Mouse (Mus musculus) midbrain, embryonic 13.5 days (tissue): ENCODE data around the gene Tnfrsf11a. TPM values are rescaled to one million over a fixed set of nuclear protein-coding genes. Genes with fewer than 3 reads are reported as not detected.

Source experiments
- ATAC-seq: fragments of 200-750 bp; cut with Nextera tagmentation; 2 replicates; pipeline ENCODE4 v1.8.0; 2017; ENCODE audit warnings: mild to moderate bottlenecking, moderate TSS enrichment, moderate library complexity
- H3K27ac ChIP-seq: fragments of 300-500 bp; sonication (generic); 2 replicates; pipeline ENCODE4 v1.5.1; 2015; ENCODE audit warnings: inconsistent platforms, mild to moderate bottlenecking, moderate library complexity
- H3K27me3 ChIP-seq: fragments of 300-500 bp; sonication (generic); 2 replicates; pipeline ENCODE4 v1.6.1; 2015; ENCODE audit warnings: mild to moderate bottlenecking, inconsistent platforms
- H3K36me3 ChIP-seq: fragments of 300-500 bp; sonication (generic); 2 replicates; pipeline ENCODE4 v1.6.1; 2015; ENCODE audit warnings: mild to moderate bottlenecking, inconsistent platforms
- H3K4me1 ChIP-seq: fragments of 300-500 bp; sonication (generic); replicated peaks from 2 replicates; pipeline ENCODE4 v1.6.1; 2015; ENCODE audit warnings: inconsistent platforms
- H3K4me2 ChIP-seq: fragments of 300-500 bp; sonication (generic); replicated peaks from 2 replicates; pipeline ENCODE4 v1.6.1; 2015; ENCODE audit warnings: moderate library complexity, mild to moderate bottlenecking, inconsistent platforms
- H3K4me3 ChIP-seq: fragments of 300-500 bp; sonication (generic); replicated peaks from 2 replicates; pipeline ENCODE4 v1.5.1; 2015; ENCODE audit warnings: mild to moderate bottlenecking, inconsistent platforms
- H3K9ac ChIP-seq: fragments of 300-500 bp; sonication (generic); replicated peaks from 2 replicates; pipeline ENCODE4 v1.6.1; 2015; ENCODE audit warnings: mild to moderate bottlenecking, inconsistent platforms
- H3K9me3 ChIP-seq: fragments of 300-500 bp; sonication (generic); 2 replicates; pipeline ENCODE4 v1.6.1; 2016; ENCODE audit warnings: mild to moderate bottlenecking, inconsistent platforms
- WGBS: fragments of 180-500 bp; shearing (Covaris S2); methylation state at CpG from one replicate; pipeline ENCODE4 v1.1.7; 2015; 5-methylcytosine and 5-hydroxymethylcytosine counted together
- polyA plus RNA-seq: library from polyadenylated mRNA; unstranded; fragments of >200 nt; fragmentation: Nextera tagmentation; extraction: Ambion mirVana; gene quantifications from 2 replicates; pipeline ENCODE4 v1.2.1, GENCODE M21; 2015

Tnfrsf11a gene
- 0.27 and 0.36 TPM in 2 replicates for polyA plus RNA-seq

DNA sequence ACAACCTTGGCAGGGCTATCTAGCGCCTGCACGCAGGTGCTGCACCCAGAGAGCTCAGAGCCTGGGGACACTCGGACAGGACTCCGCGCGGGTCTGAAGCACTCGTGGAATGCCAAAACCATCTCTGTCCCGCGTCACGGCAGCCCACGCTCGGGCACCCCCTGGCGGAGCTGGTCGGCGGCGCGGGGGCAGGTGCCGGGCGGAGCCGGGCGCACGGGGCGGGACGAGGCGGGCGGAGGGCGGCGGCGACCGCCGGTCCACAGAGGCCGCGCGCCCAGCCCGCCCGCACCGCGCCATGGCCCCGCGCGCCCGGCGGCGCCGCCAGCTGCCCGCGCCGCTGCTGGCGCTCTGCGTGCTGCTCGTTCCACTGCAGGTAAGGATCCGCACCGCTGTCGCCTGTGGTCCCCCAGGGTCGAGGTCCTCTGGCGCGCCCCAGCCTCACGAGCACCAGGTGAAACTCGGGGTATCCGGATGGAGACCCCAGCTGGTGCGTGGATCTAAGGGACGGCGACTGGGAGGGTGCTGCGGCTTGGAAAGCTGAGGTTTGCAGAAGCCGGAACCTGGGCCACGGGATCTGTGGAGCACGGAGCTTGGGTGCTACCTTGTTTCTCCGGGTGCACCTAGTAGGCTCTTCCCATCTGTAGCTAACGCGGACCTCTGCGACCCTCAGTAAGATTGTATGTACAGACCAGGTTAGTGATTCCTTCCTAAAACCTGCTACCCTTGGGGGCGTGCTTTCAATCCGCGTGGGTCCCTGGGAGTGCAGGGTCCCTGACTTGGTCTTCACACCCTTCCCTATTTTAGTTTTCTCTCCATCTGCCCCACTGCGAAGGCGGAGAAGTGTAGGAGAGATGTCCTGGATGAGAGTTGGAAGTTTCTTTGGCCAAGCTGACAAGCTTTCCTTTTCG lies at the start of gene Tnfrsf11a:
Gene Tnfrsf11a, plus strand, starts transcription at position 262 of the 908 bp plus-strand sequence.
- Histone ChIP-seq H3K27me3 (peaks cover 32% of the 10 kb centered on the region), H3K4me2 (peak within 1 kb of the TSS; percentile 92), H3K9me3 (no peaks in the 10 kb centered on the region), H3K4me1 (peaks cover 10% of the 10 kb centered on the region), H3K4me3 (peak within 1 kb of the TSS; percentile 62), H3K36me3 (no peaks in the 10 kb centered on the region), H3K27ac (no peak within 1 kb of the TSS), H3K9ac (peak within 1 kb of the TSS; percentile 73)
- peak; percentile 91 for ATAC-seq
- 4% methylated on average over 66 of the region's 77 CpGs for WGBS

GRCm38 (mm10) chr1:105735318-105735717 lies 45.2 kb upstream of the Tnfrsf11a start:
- Histone ChIP-seq H3K27ac (no peak overlapping the region), H3K9ac (no peak overlapping the region), H3K27me3 (no peaks in the 10 kb centered on the region), H3K4me3 (no peak overlapping the region), H3K36me3 (peaks cover 27% of the 10 kb centered on the region), H3K4me1 (no peaks in the 10 kb centered on the region), H3K9me3 (no peaks in the 10 kb centered on the region), H3K4me2 (no peak overlapping the region)
- no peak for ATAC-seq
- 79% methylated on average over 3 of the region's 3 CpGs for WGBS

DNA sequence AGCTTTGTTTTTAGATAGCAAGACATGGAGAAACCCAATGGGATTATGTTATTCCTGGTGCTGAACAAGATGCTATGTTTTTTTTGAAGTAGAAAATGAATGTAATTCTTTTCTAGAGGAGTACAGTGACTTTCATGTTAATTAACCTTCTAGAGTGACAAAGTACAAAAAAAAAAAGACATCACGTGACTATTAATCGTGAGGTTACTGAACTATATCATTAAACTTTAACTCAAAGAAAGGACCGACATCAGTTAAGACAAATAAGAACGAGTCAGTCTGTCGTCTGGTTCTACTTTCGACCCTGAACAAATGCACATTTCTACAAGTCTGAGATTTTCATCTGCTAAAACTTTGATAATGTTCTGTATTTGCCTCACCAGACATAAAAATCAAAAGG lies 42.2 kb upstream of the Tnfrsf11a start:
- Histone ChIP-seq H3K4me3 (no peak overlapping the region), H3K27me3 (no peaks in the 10 kb centered on the region), H3K36me3 (peaks cover 44% of the 10 kb centered on the region), H3K9me3 (no peaks in the 10 kb centered on the region), H3K9ac (no peak overlapping the region), H3K27ac (no peak overlapping the region), H3K4me2 (no peak overlapping the region), H3K4me1 (no peaks in the 10 kb centered on the region)
- no peak for ATAC-seq
- WGBS: 94% methylated on average over 6 of the region's 6 CpGs

- Histone ChIP-seq H3K4me1 (no peaks in the 10 kb centered on the region), H3K27ac (no peak overlapping the region), H3K4me2 (no peak overlapping the region), H3K9ac (no peak overlapping the region), H3K4me3 (no peak overlapping the region), H3K27me3 (no peaks in the 10 kb centered on the region), H3K36me3 (peaks cover 48% of the 10 kb centered on the region), H3K9me3 (no peaks in the 10 kb centered on the region)
- ATAC-seq: no peak
Observed at GRCm38 (mm10) chr1:105739493-105739892, 41.0 kb upstream of the Tnfrsf11a start.

GRCm38 (mm10) chr1:105742481-105742880 lies 38.0 kb upstream of the Tnfrsf11a start:
- Histone ChIP-seq H3K9ac (no peak overlapping the region), H3K9me3 (no peaks in the 10 kb centered on the region), H3K27ac (no peak overlapping the region), H3K27me3 (no peaks in the 10 kb centered on the region), H3K36me3 (peaks cover 59% of the 10 kb centered on the region), H3K4me1 (no peaks in the 10 kb centered on the region), H3K4me3 (no peak overlapping the region), H3K4me2 (no peak overlapping the region)
- WGBS: 92% methylated on average over 1 of the region's 1 CpGs
- no peak for ATAC-seq

DNA sequence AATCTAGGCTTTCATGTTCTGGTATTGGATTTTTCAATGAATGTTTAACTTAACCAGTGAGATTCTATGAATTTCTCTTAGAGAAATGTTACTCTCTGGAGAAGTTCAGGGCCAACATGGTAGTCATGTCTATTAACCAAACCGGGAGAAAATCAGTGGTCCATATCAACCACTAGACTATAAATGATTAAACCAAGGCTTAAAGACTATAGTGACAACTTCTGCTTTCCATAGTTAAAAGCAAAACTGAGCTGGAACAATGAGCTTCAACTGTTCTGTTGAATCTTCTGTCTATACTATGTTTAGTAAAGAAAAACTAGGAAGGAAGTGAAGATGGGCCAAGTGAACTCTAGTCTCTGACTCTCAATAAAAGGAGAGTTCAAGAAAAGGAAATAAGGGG lies 34.1 kb upstream of the Tnfrsf11a start:
- 91% methylated on average over 1 of the region's 1 CpGs for WGBS
- Histone ChIP-seq H3K4me2 (no peak overlapping the region), H3K4me3 (no peak overlapping the region), H3K36me3 (peaks cover 61% of the 10 kb centered on the region), H3K27ac (no peak overlapping the region), H3K4me1 (no peaks in the 10 kb centered on the region), H3K9me3 (no peaks in the 10 kb centered on the region), H3K9ac (no peak overlapping the region), H3K27me3 (no peaks in the 10 kb centered on the region)
- ATAC-seq: no peak

DNA sequence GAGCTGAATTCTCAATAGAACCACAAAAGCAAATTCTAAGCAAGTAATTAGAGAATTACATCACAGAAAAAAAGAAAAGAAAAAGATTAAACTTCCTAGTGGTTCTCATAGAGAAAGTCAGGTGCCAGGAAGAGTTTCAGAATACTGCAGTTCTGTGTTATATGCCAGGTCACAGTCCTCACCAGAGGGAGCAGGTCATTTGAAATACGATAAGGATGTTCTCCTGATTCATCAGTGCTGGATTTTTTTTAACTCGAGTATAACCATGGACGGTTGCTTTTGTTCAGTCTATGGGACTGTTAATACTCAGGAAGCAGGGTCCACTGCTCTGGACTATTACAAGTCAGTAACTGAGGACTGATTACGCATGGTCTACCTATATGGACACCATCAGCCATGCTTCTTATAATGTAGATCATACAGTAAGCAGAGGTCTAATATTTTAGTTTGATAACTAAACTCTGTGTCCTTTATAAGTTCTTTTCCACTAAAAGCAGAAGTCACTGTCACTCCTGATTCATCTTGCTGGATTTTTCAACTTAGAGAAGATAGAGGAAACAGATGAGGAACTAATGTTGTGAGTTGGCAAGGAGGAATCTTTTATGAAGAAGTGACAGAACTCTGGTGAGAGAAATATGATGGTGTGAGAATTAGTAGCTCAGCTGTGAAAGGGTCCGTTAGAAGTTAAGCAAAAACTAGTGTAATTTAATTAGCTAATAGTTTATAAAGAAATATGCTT lies 33.5 kb upstream of the Tnfrsf11a start:
- no peak for ATAC-seq
- Histone ChIP-seq H3K4me2 (no peak overlapping the region), H3K27ac (no peak overlapping the region), H3K36me3 (peaks cover 58% of the 10 kb centered on the region), H3K4me1 (no peaks in the 10 kb centered on the region), H3K27me3 (no peaks in the 10 kb centered on the region), H3K9me3 (no peaks in the 10 kb centered on the region), H3K4me3 (no peak overlapping the region), H3K9ac (no peak overlapping the region)
- 91% methylated on average over 5 of the region's 5 CpGs for WGBS

- H3K9me3 ChIP-seq: no peaks in the 10 kb centered on the region
- no peaks in the 10 kb centered on the region for H3K4me1 ChIP-seq
- H3K36me3 ChIP-seq: peaks cover 55% of the 10 kb centered on the region
- no peaks in the 10 kb centered on the region for H3K27me3 ChIP-seq
- no peak overlapping the region for H3K27ac ChIP-seq
- H3K4me2 ChIP-seq: no peak overlapping the region
- no peak overlapping the region for H3K9ac ChIP-seq
- over 99% methylated on average over 4 of the region's 4 CpGs for WGBS
- no peak for ATAC-seq
- no peak overlapping the region for H3K4me3 ChIP-seq
Observed at GRCm38 (mm10) chr1:105748091-105748799, 32.3 kb upstream of the Tnfrsf11a start.

DNA sequence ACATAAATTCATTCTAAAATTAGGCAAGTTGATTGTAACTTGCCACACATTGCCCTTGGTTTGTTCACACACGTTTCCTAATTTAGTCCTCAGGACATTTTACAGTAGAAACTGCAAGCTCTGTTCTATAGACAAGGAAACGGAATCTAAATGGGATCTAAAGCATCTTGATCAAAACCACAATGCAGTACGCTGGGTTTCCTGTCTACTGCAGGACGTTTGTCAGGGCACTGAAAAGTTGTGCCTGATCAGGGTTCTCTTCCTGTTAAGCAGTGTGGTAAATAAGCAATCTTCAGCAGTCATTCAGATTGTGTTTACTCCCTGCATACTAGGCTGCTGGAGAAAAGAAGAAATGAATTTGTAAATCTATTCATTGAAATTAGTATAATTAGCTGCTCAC lies 28.3 kb upstream of the Tnfrsf11a start:
- H3K27ac ChIP-seq: no peak overlapping the region
- H3K4me2 ChIP-seq: no peak overlapping the region
- 87% methylated on average over 4 of the region's 4 CpGs for WGBS
- H3K9me3 ChIP-seq: no peaks in the 10 kb centered on the region
- H3K9ac ChIP-seq: no peak overlapping the region
- H3K27me3 ChIP-seq: no peaks in the 10 kb centered on the region
- no peaks in the 10 kb centered on the region for H3K4me1 ChIP-seq
- no peak for ATAC-seq
- no peak overlapping the region for H3K4me3 ChIP-seq
- peaks cover 38% of the 10 kb centered on the region for H3K36me3 ChIP-seq

DNA sequence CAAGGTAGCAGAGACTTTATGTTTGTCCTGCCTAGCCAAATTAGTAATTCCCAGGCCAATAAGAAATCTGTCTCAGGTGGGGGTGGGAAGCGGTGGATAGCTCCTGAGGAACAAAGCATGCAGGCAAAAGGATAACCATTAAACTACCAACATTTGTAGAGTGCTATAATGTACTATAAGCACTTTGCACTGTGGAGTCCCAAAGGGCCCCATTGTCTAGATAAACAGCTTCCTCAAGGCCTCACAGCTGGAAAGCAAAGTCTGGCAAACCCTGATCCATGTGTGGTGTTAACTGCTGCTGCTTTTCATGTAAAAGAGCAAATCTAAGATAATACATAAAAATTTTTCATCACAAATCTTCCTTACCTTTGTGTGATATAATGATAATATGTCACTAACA lies 27.6 kb upstream of the Tnfrsf11a start:
- H3K27ac ChIP-seq: no peak overlapping the region
- H3K27me3 ChIP-seq: no peaks in the 10 kb centered on the region
- peaks cover 37% of the 10 kb centered on the region for H3K36me3 ChIP-seq
- ATAC-seq: no peak
- H3K4me3 ChIP-seq: no peak overlapping the region
- no peak overlapping the region for H3K9ac ChIP-seq
- no peaks in the 10 kb centered on the region for H3K9me3 ChIP-seq
- H3K4me2 ChIP-seq: no peak overlapping the region
- H3K4me1 ChIP-seq: no peaks in the 10 kb centered on the region
- 94% methylated on average over 1 of the region's 1 CpGs for WGBS

- Histone ChIP-seq H3K4me3 (no peak overlapping the region), H3K9ac (no peak overlapping the region), H3K4me1 (no peaks in the 10 kb centered on the region), H3K4me2 (no peak overlapping the region), H3K27me3 (no peaks in the 10 kb centered on the region), H3K36me3 (peaks cover 5% of the 10 kb centered on the region; the same call in 1 of the 2 replicates), H3K27ac (no peak overlapping the region), H3K9me3 (peaks cover 7% of the 10 kb centered on the region; the same call in 1 of the 2 replicates)
- ATAC-seq: no peak
- WGBS: 95% methylated on average over 4 of the region's 4 CpGs
Observed at GRCm38 (mm10) chr1:105758798-105759197, 21.7 kb upstream of the Tnfrsf11a start.
